Mouse (Mus musculus): ENCODE data around the gene Ryk.

- no peak for TF ChIP-seq CTCF (IDR thresholded peaks at IDR 0.05; ENCODE audit: low read depth)
- TF ChIP-seq EP300 (IDR thresholded peaks at IDR 0.05; ENCODE audit: low read depth) = no peak
These were observed 41.5 kb downstream of the Ryk start for GRCm38 (mm10) chr9:102876054-102876690.

Data from liver, embryonic 14.5 days (tissue).